ENCODE assay signal across 8 mouse cellular contexts in genomic region chr9:96631389-96632072, GRCm38 (mm10). TPM values are rescaled to one million over a fixed set of nuclear protein-coding genes. Genes with fewer than 3 reads are reported as not detected.
DNase-seq lines count a peak whose midpoint lies in the region; ATAC-seq and TF ChIP-seq lines count a peak whose summit lies in the region.

Rasa2 (minus strand) TSS chr9:96631617.

- in situ Hi-C loops in ES-E14 (cut with MboI; ENCODE audit: low sequenced_read_pairs in 2 of 2, unreplicated experiment in 2 of 2), result no loop called here

- peaks cover 2 to 3% of the 10 kb centered on the region in 2 experiments; a peak in 1 of 4 replicates for H3K4me1 ChIP-seq in ES-E14 (ENCODE audit: control insufficient read depth in 2 of 2, insufficient read depth in 2 of 2, low read length in 2 of 2, poor library complexity in 1 of 2)
- peaks cover 9% of the 10 kb centered on the region for H3K4me1 ChIP-seq in forebrain, embryonic 16.5 days (replicated peaks; ENCODE audit: control insufficient read depth, insufficient read depth, low read length)
- H3K4me1 ChIP-seq in lung, embryonic 15.5 days, result peaks cover 23% of the 10 kb centered on the region

- H3K27me3 ChIP-seq in forebrain, embryonic 16.5 days (replicated peaks; ENCODE audit: control insufficient read depth, insufficient read depth, low read length), result no peaks in the 10 kb centered on the region
- 0 out of 2 replicates have a peak, but pooled peaks cover 5% of the 10 kb centered on the region for H3K27me3 ChIP-seq in lung, embryonic 15.5 days

- no peaks in the 10 kb centered on the region for H3K36me3 ChIP-seq in ES-E14 (ENCODE audit: control insufficient read depth, insufficient read depth, low read length, poor library complexity, severe bottlenecking)
- no peaks in the 10 kb centered on the region for H3K36me3 ChIP-seq in forebrain, embryonic 16.5 days (ENCODE audit: control insufficient read depth, insufficient read depth)
- no peaks in the 10 kb centered on the region for H3K36me3 ChIP-seq in lung, embryonic 15.5 days

- peak within 1 kb of the TSS; percentile 82 for H3K9ac ChIP-seq in ES-E14 (ENCODE audit: insufficient read depth, low read depth, low read length, poor library complexity, severe bottlenecking)
- peak within 1 kb of the TSS; percentile 97 for H3K9ac ChIP-seq in forebrain, embryonic 16.5 days (replicated peaks; ENCODE audit: low read depth, low read length)
- peak within 1 kb of the TSS; percentile 97 for H3K9ac ChIP-seq in lung, embryonic 15.5 days

- intact Hi-C loops in heart, postnatal 36 days (cut with DNase I), result loop anchor here (2.0 kb wide), 1 partner anchor 37 kb away; no protein-coding TSS in a partner anchor

- peak; percentile 75 for DNase-seq in ES-E14 (ENCODE audit: low read depth, low spot score)
- peak; percentile 88 for DNase-seq in cerebellum, adult 11-12 months
- DNase-seq in heart, postnatal 36 days, result peak; percentile 93 to 94
- DNase-seq in layer of hippocampus, adult 8-10 months (ENCODE audit: low spot score in 2 of 2), result peak; percentile 66 to 83
- peak; percentile 86 for DNase-seq in ovary, adult 18-20 months (ENCODE audit: low spot score)
- DNase-seq in thymus, postnatal 0 days (ENCODE audit: low spot score), result peak; percentile 94

- 2% methylated on average over 52 of the region's 52 CpGs for WGBS in forebrain, embryonic 16.5 days
- 1% methylated on average over 43 of the region's 52 CpGs for WGBS in lung, embryonic 15.5 days

- ATAC-seq in forebrain, embryonic 16.5 days, result peak; percentile 99
- peak; percentile 99 for ATAC-seq in lung, embryonic 15.5 days (ENCODE audit: borderline replicate concordance, extremely low read depth, low FRiP score, low TSS enrichment)

- peak within 1 kb of the TSS; percentile 68 to 94 for H3K4me3 ChIP-seq in ES-E14 (ENCODE audit: insufficient read depth in 1 of 2, low read depth in 1 of 2, low read length in 2 of 2, poor library complexity in 1 of 2, severe bottlenecking in 1 of 2)
- peak within 1 kb of the TSS; percentile 91 for H3K4me3 ChIP-seq in forebrain, embryonic 16.5 days (replicated peaks; ENCODE audit: low read length)
- peak within 1 kb of the TSS; percentile 94 for H3K4me3 ChIP-seq in lung, embryonic 15.5 days

- no peaks in the 10 kb centered on the region for H3K9me3 ChIP-seq in ES-E14 (ENCODE audit: control insufficient read depth, insufficient read depth, low read depth, low read length)
- no peaks in the 10 kb centered on the region for H3K9me3 ChIP-seq in forebrain, embryonic 16.5 days (ENCODE audit: control insufficient read depth, low read length)
- H3K9me3 ChIP-seq in lung, embryonic 15.5 days, result no peaks in the 10 kb centered on the region

- H3K4me2 ChIP-seq in forebrain, embryonic 16.5 days (ENCODE audit: low read length), result peak within 1 kb of the TSS; percentile 77
- peak within 1 kb of the TSS; percentile 91 for H3K4me2 ChIP-seq in lung, embryonic 15.5 days

- H3K27ac ChIP-seq in ES-E14 (ENCODE audit: insufficient read depth, low read depth, low read length, poor library complexity, severe bottlenecking), result peak within 1 kb of the TSS; percentile 59; the same call in 1 of the 2 replicates
- H3K27ac ChIP-seq in forebrain, embryonic 16.5 days (ENCODE audit: low read length), result peak within 1 kb of the TSS; percentile 94
- peak within 1 kb of the TSS; percentile 98 for H3K27ac ChIP-seq in lung, embryonic 15.5 days

TF ChIP-seq in ES-E14, 5 proteins besides CTCF, POLR2A, EP300 and RAD21:
- TF ChIP-seq HCFC1 (IDR thresholded peaks at IDR 0.05; ENCODE audit: borderline replicate concordance, insufficient read depth, low read length) (no peak), ZNF384 (IDR thresholded peaks at IDR 0.05; ENCODE audit: low read depth, low read length) (no peak), MAFK (IDR thresholded peaks at IDR 0.05; ENCODE audit: insufficient read depth, low read depth, low read length) (no peak), CHD2 (IDR thresholded peaks at IDR 0.05; ENCODE audit: low read depth, low read length) (no peak), ZC3H11A (IDR thresholded peaks at IDR 0.05; ENCODE audit: borderline replicate concordance, low read depth, low read length) (no peak)

RNA-seq across cellular contexts. Expression of gene Rasa2, which starts in this region (rescaled TPM):
- 8.4 and 9.7 TPM in 2 replicates for total RNA-seq in ES-E14 (2012; rRNA removed)
- polyA plus RNA-seq in forebrain, embryonic 16.5 days (2015; fragmentation: Nextera tagmentation; extraction: Ambion mirVana), result 19.6 and 22.8 TPM in 2 replicates
- 1 to 10 TPM; 4.8 to 6.8 TPM for total RNA-seq in heart, postnatal 36 days (2021)
- total RNA-seq in layer of hippocampus, adult 8-10 months (2022), result 10 to 100 TPM; 31.5 to 38.3 (median 36.4) TPM
- polyA plus RNA-seq in lung, embryonic 15.5 days (2015; fragmentation: Nextera tagmentation; extraction: Ambion mirVana), result 15.3 and 19.9 TPM in 2 replicates
- polyA plus RNA-seq in thymus, postnatal 0 days (2015; fragmentation: Nextera tagmentation; extraction: Ambion mirVana), result 24.6 and 33.3 TPM in 2 replicates

Comparison
In these comparisons a context has a peak if more than half of its experiments do, and no peak if none do; other contexts are left out.
1. Peak in every context shown above with its lines: DNase-seq, ATAC-seq, H3K4me3 ChIP-seq and H3K27ac ChIP-seq.